Mouse (Mus musculus): Measurements from ENCODE around the gene Adgrf3.

GRCm38 (mm10) chr5:30195340-30195739 lies 10.2 kb downstream of the Adgrf3 start:
- no peak for TF ChIP-seq CTCF (IDR thresholded peaks at IDR 0.05; ENCODE audit: low read depth, low read length)
- no peak for TF ChIP-seq POLR2A (IDR thresholded peaks at IDR 0.05; ENCODE audit: insufficient read depth, low read length)
